Mouse (Mus musculus): ENCODE results near the gene Chst13. TPM values are rescaled to one million over a fixed set of nuclear protein-coding genes. Genes with fewer than 3 reads are reported as not detected.

The Chst13 gene
- total RNA-seq, 2 experiments from 2014 or later: 1.8 TPM

DNA sequence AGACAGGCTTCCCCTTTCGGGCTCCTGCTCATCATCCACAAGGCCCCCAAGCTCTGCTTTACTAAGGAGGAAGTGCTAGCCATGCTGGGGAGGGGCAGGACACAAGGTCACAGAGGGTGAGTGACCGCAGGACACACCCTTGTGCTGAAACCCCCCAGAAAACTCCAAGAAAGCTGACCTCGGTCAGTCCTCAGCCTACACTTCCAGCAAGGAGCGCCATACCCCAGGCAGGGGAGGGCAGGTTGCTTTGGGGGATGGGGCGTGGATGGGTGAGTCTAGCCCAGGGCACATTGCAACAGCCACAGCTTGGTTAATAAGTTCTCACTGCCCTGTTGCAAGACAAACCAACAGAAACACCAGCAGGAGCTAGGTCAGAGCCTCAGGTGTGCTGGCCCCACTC lies 4.6 kb downstream of the Chst13 start:
- no peak for DNase-seq

DNA sequence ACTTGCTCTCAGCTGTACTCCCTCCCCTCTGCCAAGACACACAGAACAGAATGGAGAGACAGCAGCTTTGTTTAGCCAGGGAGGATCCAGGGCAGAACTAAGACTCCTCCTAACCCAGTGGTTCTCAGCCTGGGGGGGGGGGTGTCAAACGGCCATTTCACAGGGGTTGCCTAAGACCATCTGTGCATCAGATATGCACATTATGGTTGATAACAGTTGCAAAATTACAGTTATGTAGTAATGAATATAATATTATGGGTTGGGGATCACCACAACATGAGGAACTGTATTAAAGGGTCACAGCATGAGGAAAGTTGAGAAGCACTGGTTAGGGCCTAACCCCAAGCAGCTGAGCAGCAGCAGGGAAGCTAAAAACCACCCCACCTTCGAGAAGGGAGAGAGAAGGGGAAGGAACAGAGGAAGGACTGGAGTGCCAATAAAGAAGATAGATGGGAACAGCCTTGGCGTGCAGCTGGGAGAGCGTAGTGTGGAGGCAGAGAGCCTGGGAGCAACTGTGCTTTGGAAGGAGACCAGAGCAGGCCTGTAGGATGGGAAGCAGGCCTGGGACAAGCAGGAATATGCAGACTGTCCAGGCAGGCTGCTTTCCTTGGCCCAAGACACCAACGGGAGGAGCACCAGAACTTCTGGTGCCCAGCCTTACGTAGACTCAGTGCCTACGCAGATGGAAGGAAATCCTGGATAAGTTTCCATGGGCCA lies 5.4 kb downstream of the Chst13 start:
- DNase-seq: peak; percentile 22

DNA sequence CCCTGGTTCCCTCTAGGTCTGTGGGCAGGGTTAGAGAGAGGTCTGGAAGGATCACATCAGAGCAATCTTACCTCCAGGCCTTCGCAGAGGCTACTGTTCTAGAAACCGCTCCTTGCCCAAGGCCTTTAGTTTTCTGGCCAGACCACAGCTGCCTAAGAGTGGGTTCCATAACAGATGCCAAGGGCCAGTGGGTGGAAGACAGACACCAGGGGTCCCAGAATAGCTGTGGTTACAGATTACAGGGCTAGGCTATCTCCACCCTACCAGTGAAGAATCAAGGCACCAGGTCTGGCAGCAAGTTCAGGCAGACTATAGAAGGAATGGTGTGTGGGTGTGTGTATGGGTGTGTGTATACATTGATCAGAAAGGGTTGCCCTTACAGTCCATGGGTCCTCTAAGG lies 6.0 kb downstream of the Chst13 start:
- no peak for DNase-seq

DNA sequence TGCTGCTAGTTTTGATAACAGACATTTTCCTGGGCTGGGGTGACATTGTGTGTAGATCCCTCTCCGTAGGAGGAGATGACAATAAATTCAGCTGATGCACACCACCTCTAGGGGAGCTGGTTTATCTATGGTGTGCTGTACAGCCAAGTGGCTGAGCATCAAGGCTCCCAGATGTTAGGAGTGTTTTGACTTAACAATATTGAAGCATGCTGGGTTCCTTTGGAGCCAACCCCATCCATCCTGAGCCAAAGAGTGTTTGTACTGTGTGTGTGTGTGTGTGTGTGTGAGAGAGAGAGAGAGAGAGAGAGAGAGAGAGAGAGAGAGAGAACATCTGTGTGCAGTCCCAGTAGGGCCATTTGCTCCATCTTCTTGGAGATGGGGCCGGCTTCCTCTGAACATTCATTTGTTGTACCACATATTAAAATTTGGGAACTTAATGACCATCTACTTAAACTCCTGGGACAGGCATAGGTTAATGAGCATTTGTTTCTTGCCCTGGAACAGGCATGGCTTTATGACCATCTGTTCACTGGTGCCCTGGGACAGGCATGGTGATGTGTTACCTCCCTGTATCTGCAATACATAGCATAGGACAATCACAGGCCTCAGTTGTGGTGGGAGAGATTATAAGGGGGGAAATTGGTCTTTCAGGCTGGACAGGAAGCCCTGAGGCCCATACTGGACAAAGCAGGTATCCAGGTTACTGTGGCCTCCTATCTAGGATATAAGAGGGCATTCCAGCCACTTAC lies 7.3 kb downstream of the Chst13 start:
- no peak for DNase-seq

DNA sequence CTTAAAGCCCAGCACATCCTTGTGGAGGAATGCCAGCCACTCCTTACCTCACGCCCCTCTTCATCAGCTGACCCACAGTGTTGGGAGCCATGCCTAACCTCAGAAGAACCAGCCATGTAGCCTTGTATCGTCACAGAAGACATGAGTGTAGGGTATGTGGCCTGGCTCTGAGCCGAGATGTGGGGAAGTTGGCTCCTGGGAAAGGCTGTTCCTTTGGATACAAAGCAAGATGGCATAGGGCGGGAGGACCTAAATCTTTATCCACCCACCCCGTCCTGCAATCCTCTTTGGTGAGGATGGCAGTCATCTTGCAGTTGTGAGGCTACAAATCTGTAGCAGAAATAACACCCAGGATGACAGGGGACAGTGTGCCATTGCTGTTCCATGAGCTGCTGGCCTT lies 9.0 kb downstream of the Chst13 start:
- no peak for DNase-seq

DNA sequence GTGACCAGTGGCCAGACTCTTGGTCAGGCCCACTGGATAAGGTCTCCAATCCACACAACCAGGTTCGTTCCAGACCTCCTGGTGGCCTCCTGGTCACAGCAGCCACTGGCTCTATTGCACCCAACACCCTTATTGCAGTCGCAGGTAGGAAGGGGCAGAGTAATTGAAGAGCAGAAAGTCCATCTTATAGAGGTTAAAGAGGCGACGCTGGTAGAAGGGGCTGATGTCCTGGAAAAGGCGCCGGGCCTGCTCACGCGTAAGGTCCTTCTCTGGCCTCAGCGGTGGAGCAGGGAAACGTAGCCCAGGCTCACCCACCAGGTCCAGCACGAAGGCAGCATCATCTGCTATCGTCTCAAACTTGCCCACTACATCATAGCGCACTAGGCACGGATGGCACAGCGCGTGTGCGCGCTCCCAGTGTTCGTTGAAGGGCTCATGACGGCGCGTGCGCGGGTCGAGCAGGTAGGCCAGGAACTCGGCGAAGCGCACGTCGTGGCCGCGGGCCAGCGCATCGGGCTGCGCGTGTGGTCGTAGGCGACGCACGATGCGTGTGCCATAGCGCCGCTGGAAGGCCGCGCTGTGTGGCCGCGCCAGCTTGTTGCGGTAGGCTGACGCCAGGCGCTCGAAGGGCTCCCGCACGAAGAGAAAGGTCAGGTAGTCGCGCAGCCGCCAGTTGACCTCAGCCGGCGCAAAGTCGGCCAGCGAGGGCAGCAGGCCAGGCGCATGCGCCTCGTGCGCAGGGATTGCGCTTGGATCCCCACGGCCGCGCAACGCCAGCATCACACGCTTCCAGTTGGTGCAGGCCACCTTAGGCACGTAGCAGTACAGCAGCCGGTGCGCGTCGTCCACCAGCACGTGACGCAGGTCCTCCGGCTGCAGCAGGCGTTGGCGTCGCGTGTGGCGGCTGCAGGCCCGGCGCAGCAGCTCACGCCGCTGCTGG lies 15.9 kb downstream of the Chst13 start:
- DNase-seq: no peak

DNA sequence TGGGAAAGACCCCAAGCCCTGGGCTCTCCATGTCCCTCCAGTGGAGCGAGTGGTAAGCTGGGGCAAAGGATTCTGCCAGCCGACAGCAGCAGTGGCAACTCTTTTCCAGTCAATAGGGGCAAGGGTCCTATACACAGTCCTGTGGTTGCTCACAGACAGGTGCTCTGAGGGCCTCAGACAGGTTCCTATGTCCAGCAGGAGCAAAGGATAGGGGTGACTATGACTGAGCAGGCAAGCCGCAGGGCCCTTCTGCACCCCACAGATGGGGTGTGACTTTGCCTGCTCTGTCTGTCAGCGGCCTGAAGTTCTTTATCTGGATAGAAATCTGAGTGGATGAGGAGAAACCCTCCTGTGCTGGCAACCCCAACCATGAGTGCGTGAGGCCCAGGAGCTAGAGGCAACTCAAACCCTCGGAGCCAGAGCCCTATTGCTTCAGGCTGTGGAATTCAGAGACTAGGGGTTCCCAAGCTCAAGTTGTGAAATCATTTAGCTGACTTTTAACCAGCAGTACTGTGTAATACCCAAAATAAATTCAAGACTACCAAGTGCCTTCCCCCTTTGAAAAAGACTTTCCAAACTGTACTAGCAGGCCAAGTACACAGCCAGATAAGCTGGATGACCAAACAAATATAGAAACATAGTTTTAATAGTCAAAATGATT lies 18.5 kb downstream of the Chst13 start:
- DNase-seq: no peak

DNA sequence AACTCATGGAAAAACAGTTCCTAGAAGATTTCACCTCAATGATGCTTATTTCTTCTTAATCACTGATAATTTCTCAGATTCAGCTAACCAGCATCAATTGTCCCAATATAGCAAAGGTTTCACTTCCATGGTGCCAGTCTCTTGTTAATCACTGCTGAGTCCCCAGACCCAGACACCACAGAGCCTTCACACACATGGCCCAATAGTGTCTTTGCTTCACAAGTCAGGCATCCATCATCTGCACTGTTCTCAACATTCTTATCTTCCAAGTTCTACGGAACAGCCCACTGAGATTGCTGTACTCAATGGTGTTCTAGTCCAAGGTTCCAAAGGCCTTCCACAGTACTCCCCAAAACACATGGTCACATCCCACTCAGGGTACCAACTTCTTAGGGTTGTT lies 24.1 kb downstream of the Chst13 start, which contains the start of gene BC048671:
Gene BC048671, plus strand, starts transcription at position 301 of the 400 bp plus-strand sequence.
- no peak for DNase-seq

DNA sequence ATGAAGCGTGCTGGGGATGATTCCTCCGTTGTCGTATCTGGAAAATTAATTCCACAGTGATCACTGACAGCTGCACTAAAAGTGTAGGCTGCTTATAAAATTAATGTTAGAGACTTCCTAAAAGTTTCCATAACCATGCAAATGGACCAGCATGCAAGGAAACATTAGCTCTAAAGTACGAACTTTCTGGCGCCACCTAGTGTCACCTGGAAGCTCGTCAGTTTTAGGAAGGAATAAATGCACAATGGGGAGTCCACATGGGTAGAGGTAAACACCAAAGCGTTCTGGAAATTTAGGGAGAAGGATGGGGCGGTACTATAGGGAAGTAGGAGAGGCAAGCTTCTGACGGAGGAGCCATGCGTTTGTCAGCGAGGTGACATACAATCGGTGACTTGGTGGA lies 36.7 kb downstream of the Chst13 start:
- DNase-seq: no peak

Other genes starting within 250 kb of the Chst13 start
- not detected for gene Vmn1r49, start 246.7 kb downstream of the Chst13 start, total RNA-seq (2021)
- not detected for gene Vmn1r50, start 223.8 kb downstream of the Chst13 start, total RNA-seq (2021)
- gene Vmn1r51, start 202.6 kb downstream of the Chst13 start, total RNA-seq (2021): not detected
- not detected for gene Vmn1r52, start 150.4 kb downstream of the Chst13 start, total RNA-seq (2021)
- not detected for gene V1ra8, start 122.4 kb downstream of the Chst13 start, total RNA-seq (2021)
- not detected for gene Vmn1r53, start 100.7 kb downstream of the Chst13 start, total RNA-seq (2021)
- gene Vmn1r54, start 78.9 kb downstream of the Chst13 start, total RNA-seq (2021): not detected
- gene BC048671, start 24.0 kb downstream of the Chst13 start, total RNA-seq (2021): not detected
- not detected for gene Uroc1, start 8.1 kb upstream of the Chst13 start, total RNA-seq (2021)
- gene Zxdc, start 44.3 kb upstream of the Chst13 start, total RNA-seq (2021): 10 to 100 TPM; 14.3 to 16.9 TPM
- under 1 TPM; 0.34 to 0.47 TPM for gene Cfap100, start 103.6 kb upstream of the Chst13 start, total RNA-seq (2021)
- gene Klf15, start 137.4 kb upstream of the Chst13 start, total RNA-seq (2021): 10 to 100 TPM in 1 of 2 experiments, 1 to 10 TPM in 1; 8.6 to 17.2 TPM
- gene Aldh1l1, start 161.2 kb upstream of the Chst13 start, total RNA-seq (2021): 1 to 10 TPM; 3.3 to 3.7 TPM

All from gastrocnemius, postnatal 10 days (tissue).